Mouse (Mus musculus) lung, postnatal 0 days (tissue): ENCODE measurements at regions not wholly inside any gene's neighbourhood (a gene's known extent, or its start where the extent isn't known, plus 50 kb on each side); places are given as distances from the start of the nearest gene placed in this dataset.

Source experiments
- CTCF ChIP-seq: IDR thresholded peaks from 2 replicates; pipeline ENCODE4 v1.5.1; 2016; ENCODE audit warnings: antibody characterized with exemption, mild to moderate bottlenecking
- EP300 ChIP-seq: IDR thresholded peaks from 2 replicates; pipeline ENCODE4 v1.6.1; 2016; ENCODE audit warnings: antibody characterized with exemption, mild to moderate bottlenecking, control low read depth

DNA sequence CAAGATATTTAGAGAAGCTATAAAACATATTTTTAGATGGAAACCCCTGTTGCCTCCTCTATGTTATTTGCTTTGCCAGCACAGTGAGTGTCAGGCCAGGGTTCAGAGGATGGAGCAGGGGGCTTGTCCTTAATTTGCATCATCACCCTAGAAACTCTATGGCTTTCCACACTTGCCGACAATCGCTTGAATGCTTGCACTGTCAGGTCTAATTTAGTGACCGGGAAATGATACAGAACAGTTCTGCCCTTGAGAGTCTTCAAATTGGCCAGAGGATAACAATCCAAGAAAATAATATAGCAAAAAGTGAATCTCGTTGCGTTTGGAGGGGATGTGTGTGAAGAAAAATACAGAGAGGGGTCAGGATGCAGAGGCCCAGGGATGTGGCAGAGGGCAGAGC lies 441.9 kb upstream of the Gm6657 start:
- no peak for TF ChIP-seq CTCF
- TF ChIP-seq EP300 = no peak
